Mouse (Mus musculus): ENCODE measurements around the gene Ccnc.
"Not testable (repeated sequence)": the region's sequence is repeated elsewhere in the genome, so short reads cannot be mapped to it uniquely, and the experiment has no call there.

Gene Ccnc

DNA sequence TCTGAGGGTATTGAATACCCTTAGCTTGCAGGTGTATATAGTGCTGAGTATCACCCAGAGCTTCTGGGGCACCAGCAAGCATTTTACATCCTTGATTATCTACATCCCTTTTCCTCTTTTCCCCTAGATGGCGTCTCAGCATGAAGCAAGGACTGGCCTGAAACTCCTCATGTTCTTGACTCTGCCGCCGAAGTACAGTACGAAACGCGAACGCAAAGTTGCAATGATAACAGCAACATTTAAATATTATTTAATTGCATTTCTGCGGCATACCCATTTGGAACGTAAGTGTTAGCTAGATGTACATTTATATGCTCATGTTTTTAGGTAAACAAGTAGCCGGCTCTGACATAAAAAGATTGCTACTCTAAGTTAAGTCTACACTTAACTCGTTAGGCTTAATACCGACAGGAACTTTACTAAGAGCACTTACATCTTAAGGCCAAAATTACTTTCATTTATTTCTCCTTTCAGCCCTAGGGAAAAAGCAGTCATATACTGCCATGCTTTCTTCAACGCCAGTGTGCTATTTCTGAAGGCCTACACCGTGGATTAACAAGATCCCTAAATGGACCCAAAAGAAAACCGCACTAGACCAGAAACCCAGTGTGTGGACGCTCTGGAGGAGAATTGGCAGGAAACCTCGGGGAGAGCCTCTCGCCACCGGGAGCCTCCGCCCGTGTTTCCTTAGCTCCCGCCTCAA, 438 bp upstream of the Ccnc start:
- DNase-seq (ENCODE audit: low spot score) = peak; percentile 51

DNA sequence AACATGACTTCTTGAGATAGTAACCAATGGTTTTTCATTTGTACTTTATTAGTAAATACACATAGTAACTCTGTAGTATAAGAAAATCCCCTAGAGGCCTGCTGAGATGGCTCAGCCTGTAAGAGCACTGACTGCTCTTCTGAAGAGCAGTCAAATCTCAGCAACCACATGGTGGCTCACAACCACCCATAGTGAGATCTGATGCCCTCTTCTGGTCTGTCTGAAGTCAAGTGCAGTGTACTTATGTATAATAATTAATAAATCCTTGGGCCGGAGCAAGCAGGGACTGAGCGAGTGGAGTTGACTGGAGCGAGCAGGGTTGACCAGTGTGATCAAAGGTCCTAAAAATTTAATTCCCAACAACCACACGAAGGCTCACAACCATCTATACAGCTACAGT, 11.7 kb downstream of the Ccnc start:
- DNase-seq (ENCODE audit: low spot score) = no peak

DNA sequence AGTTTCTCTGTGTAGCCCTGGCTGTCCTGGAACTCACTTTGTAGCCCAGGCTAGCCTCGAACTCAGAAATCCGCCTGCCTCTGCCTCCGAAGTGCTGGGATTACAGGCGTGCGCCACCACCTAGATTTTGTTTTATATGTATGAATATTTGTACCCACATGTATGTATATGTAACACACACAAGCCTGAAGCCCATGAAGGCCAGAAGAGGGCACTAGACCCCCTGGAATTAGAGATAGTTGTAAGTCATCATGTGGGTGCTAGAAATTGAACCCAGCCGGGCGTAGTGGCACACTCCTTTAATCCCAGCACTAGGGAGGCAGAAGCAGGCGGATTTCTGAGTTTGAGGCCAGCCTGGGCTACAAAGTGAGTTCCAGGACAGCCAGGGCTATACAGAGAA, 16.6 kb downstream of the Ccnc start:
- DNase-seq (ENCODE audit: low spot score) = not testable (repeated sequence)

DNA sequence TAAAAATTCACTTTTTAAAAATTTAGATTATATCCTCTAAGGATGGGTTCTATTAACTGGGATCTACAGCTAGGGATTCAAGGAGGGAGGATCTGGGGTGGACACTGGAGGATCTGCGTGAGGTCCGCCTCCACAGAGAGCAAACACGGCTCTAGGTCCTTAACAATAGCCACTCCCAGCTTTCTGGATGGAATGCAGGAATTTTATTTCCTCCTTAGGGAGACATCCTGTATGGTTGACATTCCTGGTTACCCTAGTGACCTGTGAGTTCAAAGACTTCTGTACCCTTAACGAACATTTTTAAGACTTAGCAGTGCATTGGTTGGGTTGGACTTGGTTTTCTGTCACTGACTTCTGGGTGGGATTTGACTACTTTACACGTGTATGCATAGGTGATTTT, 18.2 kb downstream of the Ccnc start:
- no peak for DNase-seq (ENCODE audit: low spot score)

DNA sequence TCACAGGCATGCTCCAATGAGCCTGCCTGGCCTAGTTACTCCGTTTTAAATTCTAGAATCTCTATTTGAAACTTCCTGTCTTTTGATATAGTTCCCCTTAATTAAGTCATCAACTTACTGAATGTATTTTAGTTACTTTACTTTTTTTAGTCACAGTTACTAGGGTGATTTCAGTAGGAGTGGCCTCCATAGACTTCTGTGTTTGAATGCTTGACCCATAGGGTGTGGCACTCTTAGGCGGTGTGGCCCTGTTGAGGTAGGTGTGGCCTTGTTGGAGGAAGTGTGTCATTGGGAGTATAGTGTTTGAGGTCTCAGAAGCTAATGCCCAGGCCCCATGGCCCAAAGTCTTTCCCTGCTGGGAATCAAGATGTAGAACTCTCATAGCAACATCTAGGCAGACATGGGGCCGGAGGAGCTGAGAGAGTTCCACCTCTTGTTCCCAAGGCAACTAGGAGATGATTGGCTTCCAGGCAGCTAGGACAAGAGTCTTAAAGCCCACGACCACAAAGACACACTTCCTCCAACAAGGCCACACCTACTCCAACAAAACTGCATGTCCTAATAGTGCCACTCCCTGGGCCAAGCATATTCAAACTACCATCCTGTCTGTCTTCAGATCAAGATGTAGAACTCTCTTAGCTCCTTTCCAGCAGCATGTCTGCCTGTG, 27.8 kb downstream of the Ccnc start:
- no peak for DNase-seq (ENCODE audit: low spot score)

DNA sequence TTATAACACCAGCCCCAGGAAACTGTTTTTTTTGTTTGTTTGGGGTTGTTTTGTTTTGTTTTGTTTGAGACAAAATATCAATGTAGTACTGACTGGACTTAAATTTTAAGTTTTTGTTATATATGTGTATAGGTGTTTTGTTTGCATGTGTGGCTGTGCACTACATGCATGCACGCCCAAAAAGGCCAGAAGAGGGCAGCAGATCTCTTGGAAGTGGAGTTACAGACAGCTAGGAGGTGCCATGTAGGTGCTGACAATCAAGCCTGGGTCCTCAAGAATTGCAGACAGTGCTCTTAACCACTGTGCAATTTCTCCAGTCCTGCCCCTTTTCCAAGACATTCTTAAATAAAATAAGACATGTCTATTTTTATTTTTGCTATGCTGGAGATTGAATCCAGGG, 31.4 kb downstream of the Ccnc start:
- no peak for DNase-seq (ENCODE audit: low spot score)

DNA sequence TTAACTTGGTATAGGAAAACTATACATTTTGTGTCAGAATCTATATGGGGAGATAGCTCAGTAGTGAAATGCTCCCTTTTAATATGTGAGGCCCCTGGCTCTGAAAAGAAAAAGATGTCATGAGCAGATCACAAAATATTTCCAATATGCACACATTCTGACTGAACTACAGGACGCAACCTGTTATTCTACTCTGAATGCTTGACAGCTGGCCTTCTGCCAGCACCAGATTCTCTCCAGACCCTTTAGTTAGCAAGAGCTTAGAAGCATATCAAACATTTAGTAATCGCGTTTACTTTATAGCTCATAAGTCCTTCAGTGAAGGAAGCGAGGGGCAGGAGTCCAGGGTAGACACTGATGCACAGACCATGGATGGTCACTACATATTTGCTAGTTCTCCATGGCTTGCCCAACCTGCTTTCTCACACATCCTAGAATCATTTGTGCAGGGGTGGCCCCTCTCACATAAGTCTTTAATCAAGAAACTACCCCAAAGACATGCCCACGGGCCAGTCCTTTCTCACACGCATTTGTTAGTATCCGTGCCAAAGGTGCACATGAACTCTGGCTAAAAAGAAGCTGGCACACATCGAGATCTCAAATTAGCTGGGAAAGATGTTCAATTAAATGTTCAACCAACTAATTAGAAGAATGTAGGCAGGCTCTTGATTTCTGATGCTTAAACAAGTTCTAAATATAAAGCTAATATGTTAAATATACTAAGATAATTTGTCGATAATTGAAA, 34.1 kb downstream of the Ccnc start:
- no peak for DNase-seq (ENCODE audit: low spot score)

DNA sequence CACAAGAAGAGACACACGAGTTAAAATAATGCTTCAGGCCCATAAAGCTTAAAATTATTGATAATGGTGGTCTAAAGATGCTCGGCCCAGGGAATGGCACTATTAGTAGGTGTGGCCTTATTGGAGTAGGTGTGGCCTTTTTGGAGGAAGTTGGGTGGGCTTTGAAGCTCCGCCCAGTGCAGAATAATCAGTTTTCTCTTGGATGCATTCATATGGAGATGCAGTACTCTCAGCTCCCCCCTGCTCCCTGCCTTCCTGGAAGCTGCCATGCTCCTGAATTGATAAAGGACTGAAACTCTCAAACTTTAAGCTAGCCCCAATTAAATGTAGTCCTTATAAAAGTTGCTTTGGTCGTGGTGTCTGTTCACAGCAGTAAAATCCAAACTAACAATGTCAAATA, 36.3 kb downstream of the Ccnc start:
- no peak for DNase-seq (ENCODE audit: low spot score)

DNA sequence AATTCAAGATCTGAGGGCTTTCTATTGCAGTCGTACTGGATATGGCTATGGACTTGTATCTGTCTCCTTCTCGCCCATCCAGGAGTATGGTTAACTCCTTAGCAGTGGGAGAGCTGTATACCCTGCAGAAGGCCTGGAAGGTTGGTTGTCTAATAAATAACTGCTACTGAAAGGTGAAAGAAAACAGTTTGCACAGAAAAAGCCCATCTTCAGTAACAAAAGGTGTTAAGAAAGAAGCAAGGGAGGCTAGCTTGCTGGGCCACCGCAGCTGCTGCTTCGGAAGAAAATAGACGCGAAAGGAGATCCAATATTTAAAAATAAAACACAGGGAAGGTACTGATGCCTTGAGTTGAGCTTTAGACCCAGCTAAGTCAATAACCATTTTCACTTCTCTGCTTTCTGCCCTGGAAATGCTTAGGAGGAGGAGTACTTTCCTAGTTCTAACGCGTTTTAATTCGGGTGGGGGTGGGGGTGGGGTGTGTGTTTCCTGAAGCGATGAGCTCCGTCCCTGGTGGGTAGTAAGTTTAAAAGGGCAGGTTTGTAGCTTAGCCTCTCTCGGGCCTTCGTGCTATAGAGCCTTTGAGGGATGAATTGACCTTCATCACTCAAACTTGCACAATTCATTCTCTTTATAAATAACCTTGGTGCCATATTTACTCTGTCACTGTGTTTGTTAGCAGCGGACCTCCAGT, 38.8 kb downstream of the Ccnc start:
- no peak for DNase-seq (ENCODE audit: low spot score)

DNA sequence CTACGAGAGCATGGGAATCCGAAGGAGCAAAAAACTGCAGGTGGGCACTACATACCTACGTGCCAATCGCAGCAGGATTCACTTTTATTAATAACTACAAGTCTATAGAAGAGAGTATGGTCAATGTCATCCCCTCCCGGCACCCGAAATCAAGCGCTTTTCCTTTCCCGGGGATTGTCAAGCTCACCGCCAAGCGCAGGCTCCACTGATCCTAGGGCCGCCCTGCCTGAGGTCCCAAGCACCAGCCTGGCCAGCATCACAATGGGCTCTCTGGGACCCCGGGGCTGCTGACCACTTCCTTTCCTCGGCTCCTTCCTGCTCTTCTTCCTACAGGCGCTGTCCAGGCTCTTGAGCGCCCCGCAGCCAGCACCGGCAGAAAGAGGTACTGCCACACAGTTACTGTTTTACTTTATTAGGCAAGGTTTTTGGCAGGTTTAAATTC, 39.4 kb downstream of the Ccnc start, which contains the start of the genes Usp45 and Tstd3:
TSS of gene Usp45 (plus strand) at position 294 of the 442 bp plus-strand sequence.
TSS of gene Tstd3 (minus strand) at position 350 of the 442 bp plus-strand sequence.
- DNase-seq (ENCODE audit: low spot score) = peak; percentile 82

DNA sequence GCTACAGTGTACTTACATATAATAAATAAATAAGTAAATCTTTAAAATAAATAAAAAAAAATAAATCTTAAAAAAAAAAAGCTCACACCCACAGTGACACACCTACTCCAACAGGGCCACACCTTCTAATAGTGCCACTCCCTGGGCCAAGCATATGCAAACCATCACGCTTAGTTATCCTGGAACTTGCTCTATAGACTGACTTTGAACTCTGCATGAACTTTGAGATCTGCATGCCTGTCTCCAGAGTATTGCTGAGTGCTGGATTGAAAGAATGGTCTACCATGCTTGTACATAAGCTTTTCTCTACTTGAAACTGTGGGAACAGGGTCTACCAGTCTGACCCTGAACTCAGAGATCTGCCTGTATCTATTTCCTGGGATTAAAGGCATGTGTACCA, 43.6 kb downstream of the Ccnc start:
- no peak for DNase-seq (ENCODE audit: low spot score)

DNA sequence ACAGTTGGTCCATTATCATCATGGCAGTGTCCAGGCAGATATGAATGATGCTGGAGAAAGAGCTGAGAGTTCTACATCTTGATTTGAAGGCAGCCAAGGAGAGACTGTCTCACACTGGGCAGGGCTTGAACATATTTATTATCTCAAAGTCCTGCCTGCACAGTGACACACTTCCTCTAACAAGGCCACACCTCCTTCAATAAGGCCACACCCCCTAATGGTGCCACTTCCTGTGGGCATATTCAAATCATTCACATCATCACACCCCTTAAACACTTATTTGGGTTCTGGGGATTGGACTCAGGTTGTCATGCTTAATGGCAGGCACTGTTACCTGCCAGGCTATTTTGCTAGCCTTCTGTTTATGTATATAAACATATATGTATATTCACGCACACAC, 44.8 kb downstream of the Ccnc start:
- DNase-seq (ENCODE audit: low spot score) = no peak

DNA sequence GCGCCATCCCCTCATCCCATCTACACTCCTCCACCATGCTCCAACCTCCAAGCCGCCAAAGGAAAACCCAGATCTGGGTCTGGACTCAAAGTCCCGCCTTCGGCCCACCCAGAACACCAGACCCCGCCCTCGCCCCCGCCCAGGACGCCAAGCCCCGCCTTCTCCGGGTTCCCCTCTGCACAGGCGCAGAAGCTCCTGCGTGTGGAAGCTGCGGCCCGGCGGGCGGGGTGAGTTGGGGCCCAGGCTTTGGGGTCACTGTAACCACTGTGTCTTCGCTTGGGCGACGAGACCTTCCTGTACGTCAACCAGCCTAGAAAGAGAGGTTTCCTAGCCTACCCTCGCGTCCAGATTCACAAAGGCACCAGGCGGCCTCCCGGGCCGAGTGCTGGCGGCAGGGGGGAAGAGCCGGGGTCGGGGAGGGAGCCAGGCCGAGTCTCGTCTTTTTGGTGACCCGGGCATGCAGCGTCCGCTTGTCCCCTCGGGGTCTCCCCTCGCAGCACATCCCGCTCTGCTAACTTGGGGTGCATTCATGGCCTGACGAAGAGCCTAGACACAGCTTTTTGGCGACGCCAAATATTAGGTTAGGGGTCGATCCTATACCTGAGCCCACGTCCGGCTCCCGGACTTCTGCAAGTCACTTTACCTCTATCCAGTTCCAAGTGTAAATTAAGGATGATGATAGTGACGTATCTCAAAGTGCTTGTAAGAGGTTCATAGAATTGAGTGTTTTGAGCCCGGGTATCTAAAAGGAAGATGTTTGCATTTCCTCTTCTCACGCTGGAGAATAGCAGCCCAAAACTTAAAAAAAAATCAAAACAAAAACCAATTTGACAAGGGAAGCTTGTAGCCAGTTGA, 48.8 kb downstream of the Ccnc start:
- DNase-seq (ENCODE audit: low spot score) = peak; percentile 56

DNA sequence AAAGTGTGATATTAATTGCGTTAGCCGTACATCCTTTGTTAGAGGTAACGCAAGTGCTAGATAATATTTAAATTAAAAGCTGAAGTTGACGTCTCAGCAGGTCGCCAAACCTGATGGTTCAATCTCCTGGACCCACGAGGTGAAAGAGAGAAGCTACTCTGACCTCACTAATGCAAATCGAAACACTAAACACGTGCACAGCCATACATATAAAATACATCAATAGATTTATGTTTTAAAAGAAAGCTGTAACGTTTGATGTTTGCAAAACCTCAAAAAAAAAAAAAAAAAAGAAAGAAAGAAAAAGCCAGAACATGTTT, 49.4 kb downstream of the Ccnc start:
- no peak for DNase-seq (ENCODE audit: low spot score)

DNA sequence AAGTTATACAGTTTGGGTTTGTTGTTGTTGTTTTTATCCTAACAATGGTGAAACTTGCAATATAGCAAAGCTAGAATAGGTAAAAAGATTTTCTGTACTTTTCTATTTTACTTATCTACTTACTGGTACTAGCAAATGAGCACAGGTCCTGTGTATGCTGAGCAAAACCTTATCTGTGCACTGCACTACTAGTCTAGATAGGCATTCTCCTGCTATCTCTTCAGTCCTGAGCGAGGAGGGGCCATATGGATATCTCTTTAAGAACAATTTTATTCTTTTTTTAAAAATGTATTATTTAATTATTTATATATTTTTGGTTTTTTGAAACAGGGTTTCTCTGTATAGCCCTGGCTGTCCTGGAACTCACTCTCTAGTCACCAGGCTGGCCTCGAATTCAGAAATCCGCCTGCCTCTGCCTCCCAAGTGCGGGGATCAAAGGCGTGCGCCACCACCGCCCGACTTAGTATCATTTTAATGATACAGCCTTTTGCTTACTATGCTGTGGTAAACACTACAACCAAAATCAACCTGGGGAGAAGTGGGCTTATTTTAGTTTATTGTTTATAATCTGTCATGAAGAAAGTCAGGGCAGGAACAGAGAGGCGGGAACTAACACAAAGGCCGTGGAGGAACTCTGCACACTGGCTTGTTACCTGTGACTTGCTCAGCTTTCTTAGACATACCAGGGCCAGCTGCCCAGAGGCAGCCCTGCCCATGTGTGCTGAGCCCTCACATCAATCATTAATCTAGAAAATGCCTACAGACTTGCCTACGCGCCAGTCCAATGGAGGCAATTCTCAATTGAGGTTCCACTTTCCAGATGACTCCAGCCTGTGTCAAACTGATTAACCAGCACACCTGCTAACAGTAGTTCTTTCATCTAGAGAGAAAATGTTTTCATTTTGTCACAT, 53.6 kb downstream of the Ccnc start:
- DNase-seq (ENCODE audit: low spot score) = no peak

DNA sequence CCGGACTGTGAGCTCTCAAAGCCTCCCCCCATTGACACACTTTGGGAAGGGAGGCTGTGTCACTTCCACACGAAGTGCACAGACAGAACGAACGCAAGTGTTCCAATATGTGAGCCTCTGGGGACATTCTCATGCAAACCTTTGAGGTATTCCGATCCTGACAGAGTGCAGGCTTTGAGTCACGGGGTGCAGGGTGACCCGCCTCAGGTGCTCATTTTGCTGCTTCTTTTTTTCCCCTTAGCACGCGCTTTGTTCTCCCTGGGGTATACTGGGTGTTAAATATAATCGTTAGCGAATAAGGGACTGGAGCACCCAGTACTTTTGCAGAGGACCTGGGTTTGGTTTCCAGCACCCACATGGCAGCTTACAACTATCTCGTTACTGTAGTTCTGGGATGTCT, 58.8 kb downstream of the Ccnc start:
- DNase-seq (ENCODE audit: low spot score) = no peak

DNA sequence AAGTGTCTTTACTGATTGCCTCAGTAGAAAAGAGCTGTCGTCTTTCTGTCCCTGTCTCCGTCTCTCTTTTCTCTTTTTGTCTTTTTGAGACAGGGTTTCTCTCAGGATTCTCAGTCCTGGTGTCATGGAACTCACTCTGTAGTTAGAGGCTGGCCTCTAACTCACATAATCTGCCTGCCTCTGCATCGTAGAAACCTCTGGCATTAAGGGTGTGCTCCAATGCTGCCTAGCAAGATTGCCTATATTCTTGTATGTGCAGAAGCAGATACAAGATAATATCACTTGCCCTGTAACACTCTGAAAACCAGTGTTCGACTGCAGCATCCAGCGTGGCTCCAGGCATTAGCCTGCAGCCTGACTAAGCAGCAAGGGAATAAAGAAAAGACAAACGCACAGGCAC, 61.4 kb downstream of the Ccnc start:
- no peak for DNase-seq (ENCODE audit: low spot score)

DNA sequence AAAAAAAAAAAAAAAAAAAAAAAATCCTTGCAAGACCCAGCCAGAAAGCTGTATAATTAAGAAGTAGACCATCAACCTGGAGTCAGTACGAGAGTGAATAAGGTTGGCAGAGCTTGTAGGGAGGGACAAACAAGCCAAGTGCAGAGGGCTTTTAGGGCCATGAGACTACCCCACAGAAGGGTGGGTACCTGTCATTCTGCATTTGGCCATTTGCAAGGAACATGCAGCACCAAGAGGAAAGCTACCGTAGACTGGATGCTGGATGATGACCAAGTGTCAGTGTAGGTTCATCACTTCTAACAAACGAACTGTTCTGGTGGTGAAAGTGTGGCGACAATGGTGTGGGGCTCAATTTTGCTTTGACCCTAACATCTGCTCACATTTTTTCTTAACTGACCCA, 62.3 kb downstream of the Ccnc start:
- DNase-seq (ENCODE audit: low spot score) = no peak

DNA sequence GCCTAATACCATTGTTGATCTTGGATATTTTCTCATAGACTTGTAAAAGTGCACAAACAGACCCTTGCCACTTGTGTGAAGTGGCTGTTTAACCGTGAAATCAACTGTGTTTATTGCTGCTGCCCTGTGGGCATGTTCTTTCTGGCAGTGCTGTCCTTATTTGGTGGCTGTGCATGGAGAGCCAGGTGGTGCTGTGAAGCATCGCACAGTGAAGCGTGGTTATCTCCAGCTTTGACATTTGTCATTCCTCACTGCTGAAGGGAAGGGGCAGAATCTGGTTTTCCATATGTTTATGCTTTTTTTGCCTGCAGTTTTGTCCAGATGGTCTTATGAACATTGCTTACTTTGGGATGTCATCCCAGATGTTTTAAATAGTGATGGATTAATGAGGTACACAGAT, 66.1 kb downstream of the Ccnc start:
- DNase-seq (ENCODE audit: low spot score) = peak; percentile 31

DNA sequence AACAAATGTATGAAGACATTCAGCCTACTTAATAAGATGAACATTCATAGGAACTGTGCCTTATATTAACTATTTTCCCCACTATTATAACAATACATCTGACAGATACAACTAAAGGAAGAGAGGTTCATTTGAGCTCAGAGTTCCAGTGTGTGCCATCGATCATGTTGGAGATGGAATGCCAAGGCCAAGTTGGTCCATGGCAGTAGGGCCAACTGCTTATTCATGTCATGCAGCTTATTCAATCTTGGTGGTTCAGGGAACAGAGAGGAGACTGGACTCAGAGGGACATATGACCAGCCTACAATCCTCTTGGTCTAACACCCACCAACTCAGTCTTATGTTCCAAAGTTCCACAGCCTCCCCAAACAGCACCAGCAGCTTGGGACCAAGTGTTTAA, 73.5 kb downstream of the Ccnc start:
- no peak for DNase-seq (ENCODE audit: low spot score)

DNA sequence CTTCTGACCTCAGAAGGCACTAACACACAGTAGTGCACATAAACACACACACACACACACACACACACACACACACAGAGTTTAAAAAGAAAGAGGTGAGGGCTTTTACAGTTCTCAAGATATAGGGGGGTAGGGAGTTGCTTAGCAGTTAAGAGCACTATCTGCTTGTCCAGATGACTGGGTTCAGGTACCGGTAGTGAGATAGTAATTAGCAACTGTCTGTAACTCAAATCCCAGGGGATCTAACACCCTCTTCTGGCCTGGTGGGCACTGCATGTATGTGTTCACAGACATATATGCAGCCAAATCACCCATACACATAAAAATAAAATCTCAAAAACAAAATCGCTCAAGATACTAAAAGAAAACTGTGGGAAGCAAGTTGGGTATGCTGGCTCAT, 74.1 kb downstream of the Ccnc start:
- DNase-seq (ENCODE audit: low spot score) = no peak
